Mouse (Mus musculus): ENCODE results near the gene Dhh.

DNA sequence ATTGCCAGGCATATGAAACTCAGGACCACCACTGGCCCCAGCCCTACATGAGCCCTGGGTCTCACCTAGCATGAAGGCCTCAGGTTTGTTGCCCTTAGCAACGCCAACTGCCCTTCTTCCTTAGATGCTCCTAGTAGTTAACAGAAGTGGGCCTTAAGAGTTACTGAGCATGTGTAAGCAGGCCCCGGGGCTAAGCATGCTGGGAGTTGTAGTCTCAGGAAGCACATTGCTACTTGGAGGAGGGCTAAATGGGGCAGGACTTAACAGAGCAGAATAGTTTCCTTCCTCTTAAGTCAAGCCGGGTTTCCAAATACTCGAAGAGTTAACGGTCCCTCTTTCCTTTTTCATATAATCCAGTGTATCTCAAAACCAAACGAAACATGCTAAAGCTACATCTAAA, 31.0 kb downstream of the Dhh start:
- TF ChIP-seq CTCF (IDR thresholded peaks at IDR 0.05; ENCODE audit: borderline replicate concordance, control insufficient read depth, extremely low read depth, insufficient read depth, low read length, poor library complexity) (no peak), POLR2A (IDR thresholded peaks at IDR 0.05; ENCODE audit: control insufficient read depth, extremely low read depth, insufficient read depth, low read length, poor library complexity) (no peak)

All from thymus, adult 2 months (tissue).